Mouse (Mus musculus) thymus, adult 2 months (tissue): ENCODE results near the gene Supv3l1.

Experiments used
- CTCF ChIP-seq: fragments of 200-500 bp; IDR thresholded peaks from 2 replicates; pipeline ENCODE4 v1.5.1; 2012; ENCODE audit warnings: mild to moderate bottlenecking, control low read depth, low read length, moderate library complexity, borderline replicate concordance; ENCODE audit not compliant: control insufficient read depth, poor library complexity, insufficient read depth; ENCODE audit errors: extremely low read depth
- POLR2A ChIP-seq: fragments of 200-500 bp; IDR thresholded peaks from 2 replicates; pipeline ENCODE4 v1.6.1; 2012; ENCODE audit warnings: mild to moderate bottlenecking, low read length, control low read depth, moderate library complexity; ENCODE audit not compliant: control insufficient read depth, poor library complexity, insufficient read depth; ENCODE audit errors: extremely low read depth

DNA sequence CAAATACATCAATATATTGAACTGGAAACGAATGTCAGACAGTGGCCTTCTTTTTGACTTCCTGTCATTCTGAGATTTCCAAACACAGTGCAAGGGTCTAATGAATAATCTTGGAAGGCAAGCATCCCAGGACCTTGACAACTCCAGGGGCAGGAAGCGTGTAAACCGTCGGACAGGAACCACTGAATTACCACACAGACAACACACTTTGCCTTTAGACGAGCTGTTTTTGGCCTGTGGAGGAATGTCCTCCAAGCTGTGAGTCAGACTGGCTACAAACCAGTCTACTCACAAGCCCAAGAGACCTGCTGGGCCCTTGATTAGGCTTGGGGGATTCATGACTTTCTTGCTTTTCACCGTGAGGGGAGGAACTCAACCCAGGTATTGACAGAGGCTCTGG lies 29.1 kb downstream of the Supv3l1 start:
- TF ChIP-seq CTCF (no peak), POLR2A (no peak)
